Mouse (Mus musculus) left cerebral cortex, postnatal 4 days (tissue): ENCODE measurements around the gene Slc43a2. TPM values are rescaled to one million over a fixed set of nuclear protein-coding genes. Genes with fewer than 3 reads are reported as not detected.
"Not testable (repeated sequence)": the region's sequence is repeated elsewhere in the genome, so short reads cannot be mapped to it uniquely, and the experiment has no call there.

Experiments used
- DNase-seq: peaks from one replicate; pipeline ENCODE4 v3.0.0-alpha.2; 2022
- intact Hi-C: fragments of 180-260 bp; cut with DNase I; formaldehyde crosslinking; loops from one replicate; pipeline ENCODE4 v1.15.1; 2025
- total RNA-seq, 2 experiments: library from RNA; stranded (reverse); gene quantifications; 2 replicates each; pipeline ENCODE4 v1.2.3; 2021

Slc43a2 gene
- total RNA-seq, 2 experiments from 2014 or later, result 43.5 to 51.1 TPM

- no peak for DNase-seq
- intact Hi-C loops, result no loop called here
These were observed 18.2 kb downstream of the Slc43a2 start for GRCm38 (mm10) chr11:75549658-75550111.

- no peak for DNase-seq
- intact Hi-C loops, result no loop called here
These were observed 18.9 kb downstream of the Slc43a2 start for GRCm38 (mm10) chr11:75550200-75550946.

GRCm38 (mm10) chr11:75551321-75551720, 19.8 kb downstream of the Slc43a2 start:
- no peak for DNase-seq
- intact Hi-C loops, result no loop called here

- DNase-seq, result peak; percentile 56
- intact Hi-C loops, result no loop called here
These were observed 20.5 kb downstream of the Slc43a2 start for GRCm38 (mm10) chr11:75551961-75552441.

GRCm38 (mm10) chr11:75552906-75553482, 21.5 kb downstream of the Slc43a2 start:
- intact Hi-C loops, result no loop called here
- no peak for DNase-seq

GRCm38 (mm10) chr11:75556006-75556405, 24.5 kb downstream of the Slc43a2 start:
- DNase-seq, intact Hi-C loops: not testable (repeated sequence)

GRCm38 (mm10) chr11:75557142-75557541, 25.6 kb downstream of the Slc43a2 start:
- intact Hi-C loops, result no loop called here
- DNase-seq, result no peak

- DNase-seq, result no peak
- intact Hi-C loops, result no loop called here
These were observed 26.6 kb downstream of the Slc43a2 start for GRCm38 (mm10) chr11:75558101-75558500.

GRCm38 (mm10) chr11:75559870-75560504, 28.5 kb downstream of the Slc43a2 start:
- intact Hi-C loops, result no loop called here
- no peak for DNase-seq

- no peak for DNase-seq
These were observed 29.3 kb downstream of the Slc43a2 start for GRCm38 (mm10) chr11:75560530-75561409.

GRCm38 (mm10) chr11:75561410-75561791, 29.9 kb downstream of the Slc43a2 start:
- DNase-seq, result no peak
- intact Hi-C loops, result no loop called here

More at GRCm38 (mm10) chr11:75560530-75561409, 29.3 kb downstream of the Slc43a2 start:
- intact Hi-C loops, result no loop called here

GRCm38 (mm10) chr11:75562840-75563239, 31.3 kb downstream of the Slc43a2 start:
- intact Hi-C loops, result no loop called here
- DNase-seq, result no peak

- intact Hi-C loops, result no loop called here
- DNase-seq, result no peak
These were observed 32.5 kb downstream of the Slc43a2 start for GRCm38 (mm10) chr11:75563851-75564548.

GRCm38 (mm10) chr11:75565849-75566248, 34.4 kb downstream of the Slc43a2 start:
- DNase-seq, result peak; percentile 59
- intact Hi-C loops, result no loop called here

- no peak for DNase-seq
- intact Hi-C loops, result no loop called here
These were observed 35.0 kb downstream of the Slc43a2 start for GRCm38 (mm10) chr11:75566276-75567196.

- intact Hi-C loops, result no loop called here
- DNase-seq, result no peak
These were observed 36.0 kb downstream of the Slc43a2 start for GRCm38 (mm10) chr11:75567346-75568114.

- intact Hi-C loops, result no loop called here
- no peak for DNase-seq
These were observed 36.6 kb downstream of the Slc43a2 start for GRCm38 (mm10) chr11:75568115-75568511.

GRCm38 (mm10) chr11:75568962-75569361, 37.5 kb downstream of the Slc43a2 start:
- DNase-seq, result no peak
- intact Hi-C loops, result no loop called here
